Mouse (Mus musculus): Measurements from ENCODE around the gene Ankar.

Gene Ankar

GRCm38 (mm10) chr1:72710753-72711653 is 10.6 kb upstream of the Ankar start, which contains the start of gene Rpl37a:
Gene Rpl37a, plus strand, starts transcription at chr1:72711290.
- DNase-seq = peak; percentile 97

GRCm38 (mm10) chr1:72707525-72707924 is 7.1 kb upstream of the Ankar start:
- no peak for DNase-seq

- peak; percentile 44 for DNase-seq
These were observed 1.7 kb downstream of the Ankar start for GRCm38 (mm10) chr1:72698651-72699050.

GRCm38 (mm10) chr1:72696256-72696655 is 4.1 kb downstream of the Ankar start:
- DNase-seq = no peak

GRCm38 (mm10) chr1:72673070-72673469 is 27.3 kb downstream of the Ankar start:
- DNase-seq = no peak

- DNase-seq = peak; percentile 43
These were observed 59.5 kb downstream of the Ankar start for GRCm38 (mm10) chr1:72640658-72641410.

- no peak for DNase-seq
These were observed 65.2 kb downstream of the Ankar start for GRCm38 (mm10) chr1:72635221-72635620.

- DNase-seq = no peak
These were observed 88.2 kb downstream of the Ankar start for GRCm38 (mm10) chr1:72612172-72612571.

- peak; percentile 32 for DNase-seq
These were observed 90.2 kb downstream of the Ankar start for GRCm38 (mm10) chr1:72609887-72610877.

GRCm38 (mm10) chr1:72609129-72609528 is 91.2 kb downstream of the Ankar start:
- DNase-seq = no peak

GRCm38 (mm10) chr1:72606186-72606673 is 94.1 kb downstream of the Ankar start:
- DNase-seq = no peak

- DNase-seq = no peak
These were observed 97.6 kb downstream of the Ankar start for GRCm38 (mm10) chr1:72602803-72603202.

- DNase-seq = no peak
These were observed 98.2 kb downstream of the Ankar start for GRCm38 (mm10) chr1:72602186-72602585.

- no peak for DNase-seq
These were observed 99.1 kb downstream of the Ankar start for GRCm38 (mm10) chr1:72601233-72601632.

GRCm38 (mm10) chr1:72600778-72601177 is 99.6 kb downstream of the Ankar start:
- no peak for DNase-seq

- peak; percentile 82 for DNase-seq
These were observed 101.0 kb downstream of the Ankar start for GRCm38 (mm10) chr1:72599146-72600101.

GRCm38 (mm10) chr1:72596231-72596630 is 104.1 kb downstream of the Ankar start:
- no peak for DNase-seq

- no peak for DNase-seq
These were observed 104.7 kb downstream of the Ankar start for GRCm38 (mm10) chr1:72595686-72596085.

GRCm38 (mm10) chr1:72593340-72593951 is 106.9 kb downstream of the Ankar start:
- peak; percentile 60 for DNase-seq

Data from kidney, postnatal 14 days (tissue).